Mouse (Mus musculus): ENCODE results near the gene Hmcn1.

DNA sequence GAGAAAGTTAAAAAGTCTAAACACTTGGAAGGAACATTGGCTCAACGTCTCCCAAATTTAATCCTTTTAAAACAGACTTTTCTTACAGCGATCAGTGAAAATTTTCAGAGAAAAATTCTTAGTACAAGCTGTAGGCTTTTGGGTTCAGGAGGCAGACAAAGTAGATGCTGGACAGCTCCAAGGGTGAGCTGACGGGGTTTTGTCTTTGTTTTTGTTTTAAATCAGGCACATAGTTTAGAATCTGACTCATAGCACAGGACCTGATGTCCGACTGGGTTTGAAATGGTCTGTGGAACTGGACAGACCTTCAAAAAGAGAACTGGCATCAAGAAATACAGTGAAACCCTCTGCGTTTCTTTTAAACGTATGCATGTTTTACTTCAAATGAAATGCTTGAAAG lies 353.7 kb downstream of the Hmcn1 start:
- TF ChIP-seq POLR2A (IDR thresholded peaks at IDR 0.05; ENCODE audit: insufficient read depth, low read length): no peak
- no peak for TF ChIP-seq CTCF (IDR thresholded peaks at IDR 0.05; ENCODE audit: low read depth, low read length)
